Mouse (Mus musculus): ENCODE results near the gene 2410137M14Rik.
"Not testable (repeated sequence)": the region's sequence is repeated elsewhere in the genome, so short reads cannot be mapped to it uniquely, and the experiment has no call there.

2410137M14Rik gene

GRCm38 (mm10) chr17:36981221-36981813, at the start of gene 2410137M14Rik:
TSS of gene 2410137M14Rik (minus strand) at chr17:36981237.
- DNase-seq (ENCODE audit: low spot score in 2 of 2): peak in 1 of 2 experiments; percentile 17

GRCm38 (mm10) chr17:37029162-37029561, 48.1 kb upstream of the 2410137M14Rik start:
- DNase-seq (ENCODE audit: low spot score in 2 of 2): no peak

DNA sequence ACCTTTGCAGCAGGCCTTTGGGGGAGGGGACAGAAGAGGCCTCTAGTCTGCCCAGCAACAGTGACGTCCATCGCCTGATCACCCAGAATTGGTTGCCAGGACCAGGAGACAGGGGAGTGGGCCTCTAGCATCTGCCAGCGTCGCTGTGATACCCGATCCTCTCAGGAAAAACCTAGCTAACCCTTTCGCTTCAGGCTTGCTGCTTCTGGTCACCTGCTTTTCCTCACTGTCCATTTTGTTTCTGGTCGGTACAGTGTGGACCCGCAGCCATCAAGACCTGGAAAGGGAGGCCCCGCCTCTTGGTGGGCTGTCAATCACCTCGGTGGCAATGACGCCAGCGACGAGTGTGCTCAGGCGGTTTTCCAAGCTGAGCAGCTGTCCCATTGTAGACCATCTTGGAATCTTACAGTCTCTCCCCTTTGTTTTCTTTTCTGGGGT, 47.7 kb upstream of the 2410137M14Rik start:
- peak; percentile 92 for DNase-seq (ENCODE audit: low spot score in 2 of 2)

GRCm38 (mm10) chr17:37028212-37028611, 47.2 kb upstream of the 2410137M14Rik start:
- no peak for DNase-seq (ENCODE audit: low spot score in 2 of 2)

GRCm38 (mm10) chr17:37027486-37027885, 46.4 kb upstream of the 2410137M14Rik start:
- DNase-seq (ENCODE audit: low spot score in 2 of 2): no peak

DNA sequence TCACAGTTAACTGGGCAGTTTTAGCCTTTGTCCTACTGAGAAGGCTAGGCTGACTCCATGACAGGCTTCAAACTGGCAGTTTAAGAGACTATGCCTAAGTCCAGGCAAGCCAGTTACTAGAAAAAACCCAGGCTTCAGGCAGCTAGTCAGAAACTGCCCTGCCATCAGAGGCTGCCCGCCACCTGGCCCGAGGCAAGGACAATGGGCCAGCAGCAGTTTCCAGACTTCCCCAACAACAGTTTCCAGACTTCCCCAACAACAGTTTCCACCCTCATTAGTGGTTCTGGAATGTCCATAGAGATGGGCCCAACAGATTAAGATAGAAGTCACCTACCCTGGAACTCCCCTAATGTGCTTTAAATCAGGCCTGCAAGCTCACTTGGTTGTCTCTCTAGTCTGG, 45.4 kb upstream of the 2410137M14Rik start:
- DNase-seq (ENCODE audit: low spot score in 2 of 2): no peak

DNA sequence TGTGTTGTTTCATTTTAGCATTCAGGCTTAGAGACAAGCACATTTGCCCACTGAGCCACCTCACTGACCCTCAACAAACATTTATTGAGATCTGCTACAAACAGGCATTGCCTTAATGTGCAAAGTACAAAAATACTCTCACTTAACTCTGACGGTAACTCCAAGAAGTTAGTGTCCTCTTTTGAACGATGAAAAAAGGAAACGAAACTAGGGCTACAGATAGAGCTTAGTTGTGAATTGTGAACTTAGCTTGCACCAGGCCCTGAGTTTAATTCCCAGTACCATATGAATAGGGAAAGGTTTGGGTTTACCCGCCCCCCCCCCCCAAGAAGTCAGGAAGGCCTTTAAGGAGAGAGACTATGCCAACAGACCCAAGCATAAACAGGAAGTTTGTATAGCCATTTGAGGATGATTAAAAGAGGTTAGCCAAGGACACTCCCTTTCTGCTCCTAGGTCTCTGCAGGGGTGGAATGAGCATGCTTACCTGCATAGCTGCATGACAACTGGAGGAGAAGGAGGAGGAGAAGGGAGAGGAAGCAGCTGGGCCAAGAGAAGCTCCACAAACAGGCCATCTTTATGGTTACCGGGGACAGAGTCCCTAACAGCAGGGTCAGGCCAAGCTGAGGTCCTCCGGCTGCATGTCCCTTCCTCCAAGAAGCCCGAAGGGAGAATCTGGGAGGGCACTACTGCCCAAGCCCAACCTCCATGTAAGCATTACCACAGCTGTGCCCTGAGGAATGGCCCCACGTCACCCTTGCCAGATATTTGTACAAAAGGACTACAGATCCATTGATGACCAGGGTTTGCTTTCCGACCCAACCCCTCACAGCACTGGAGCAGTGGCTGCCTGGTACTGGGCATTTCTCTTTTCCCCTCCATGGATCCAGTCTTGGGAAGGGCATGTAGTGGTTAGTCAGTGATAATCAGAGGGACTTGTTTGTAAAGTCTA, 41.9 kb upstream of the 2410137M14Rik start, which contains the start of gene Mog:
Gene Mog (minus strand): TSS at position 771 of the 949 bp plus-strand sequence.
- no peak for DNase-seq (ENCODE audit: low spot score in 2 of 2)

DNA sequence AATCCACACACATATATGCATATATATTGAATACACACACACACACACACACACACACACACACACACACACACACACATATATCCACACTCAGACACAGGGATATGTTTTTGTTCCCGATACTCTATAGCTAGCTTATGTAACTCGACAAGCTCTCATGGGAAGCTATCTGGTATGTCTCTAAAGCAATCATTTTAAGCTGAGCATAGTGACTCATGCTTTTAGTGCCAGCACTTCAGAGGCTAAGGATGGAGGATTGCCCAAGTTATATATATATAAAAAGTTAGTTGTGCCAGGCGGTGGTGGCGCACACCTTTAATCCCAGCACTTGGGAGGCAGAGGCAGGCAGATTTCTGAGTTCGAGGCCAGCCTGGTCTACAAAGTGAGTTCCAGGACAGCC, 38.2 kb upstream of the 2410137M14Rik start:
- not testable (repeated sequence) for DNase-seq (ENCODE audit: low spot score in 2 of 2)

- DNase-seq (ENCODE audit: low spot score in 2 of 2): no peak
Measured at GRCm38 (mm10) chr17:37018328-37018727, 37.3 kb upstream of the 2410137M14Rik start.

DNA sequence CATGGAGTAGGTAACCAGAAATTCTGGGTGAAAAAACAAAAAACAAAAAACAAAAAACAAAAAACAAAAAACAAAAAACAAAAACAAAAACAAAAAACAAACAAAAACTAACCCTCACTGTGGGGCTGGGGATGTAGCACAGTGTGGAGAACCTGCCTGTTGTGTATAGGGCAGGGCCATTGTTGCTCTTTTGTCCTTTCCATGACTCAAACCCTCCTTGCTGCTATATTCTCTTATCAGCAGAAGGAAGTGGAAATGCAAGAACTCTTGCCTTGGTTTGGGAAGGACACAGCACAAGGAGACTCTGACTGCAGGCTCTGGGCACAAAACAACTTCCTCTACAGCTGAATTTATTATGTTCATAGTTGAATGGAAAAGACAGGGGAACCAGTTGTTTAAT, 35.3 kb upstream of the 2410137M14Rik start:
- DNase-seq (ENCODE audit: low spot score in 2 of 2): no peak

DNA sequence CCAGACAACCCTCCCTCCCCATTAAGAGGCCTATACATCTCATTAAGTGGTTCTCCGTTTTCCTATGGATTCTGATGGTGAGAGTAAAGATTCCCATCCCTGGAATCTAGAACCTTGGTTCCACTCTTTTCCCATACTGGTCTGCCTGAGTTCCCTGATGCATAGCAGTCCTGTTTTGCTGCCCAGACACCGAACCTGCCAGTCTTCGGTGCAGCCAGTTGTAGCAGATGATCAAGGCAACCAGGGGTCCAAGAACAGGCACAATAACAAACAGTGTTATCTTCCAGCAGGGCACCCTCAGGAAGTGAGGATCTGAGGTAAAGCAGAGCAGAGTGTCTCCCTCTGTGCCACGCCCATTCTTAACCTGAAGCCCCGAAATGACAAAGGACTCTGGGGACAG, 31.1 kb upstream of the 2410137M14Rik start:
- no peak for DNase-seq (ENCODE audit: low spot score in 2 of 2)

- DNase-seq (ENCODE audit: low spot score in 2 of 2): no peak
Measured at GRCm38 (mm10) chr17:37011719-37012118, 30.7 kb upstream of the 2410137M14Rik start.

- no peak for DNase-seq (ENCODE audit: low spot score in 2 of 2)
Measured at GRCm38 (mm10) chr17:37009460-37010042, 28.5 kb upstream of the 2410137M14Rik start.

DNA sequence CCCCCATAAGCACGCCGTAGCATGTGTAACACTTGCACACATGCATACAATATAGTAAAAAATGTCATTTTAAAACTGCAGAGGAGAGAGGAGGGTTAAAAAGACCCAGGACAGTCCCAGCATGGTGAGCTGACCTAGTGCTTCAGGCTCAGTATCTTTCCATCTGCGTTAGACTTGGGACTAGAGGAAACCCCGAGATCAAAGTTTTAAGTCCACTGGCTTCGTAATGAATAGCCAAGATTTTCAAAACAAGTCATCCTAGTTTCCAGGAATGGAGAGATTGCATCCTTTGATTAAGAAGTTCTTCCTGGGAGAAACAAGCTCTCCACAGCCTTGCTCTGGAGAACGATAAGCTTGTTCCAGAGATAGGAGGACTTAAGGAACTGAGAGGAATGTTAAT, 27.1 kb upstream of the 2410137M14Rik start:
- no peak for DNase-seq (ENCODE audit: low spot score in 2 of 2)

DNA sequence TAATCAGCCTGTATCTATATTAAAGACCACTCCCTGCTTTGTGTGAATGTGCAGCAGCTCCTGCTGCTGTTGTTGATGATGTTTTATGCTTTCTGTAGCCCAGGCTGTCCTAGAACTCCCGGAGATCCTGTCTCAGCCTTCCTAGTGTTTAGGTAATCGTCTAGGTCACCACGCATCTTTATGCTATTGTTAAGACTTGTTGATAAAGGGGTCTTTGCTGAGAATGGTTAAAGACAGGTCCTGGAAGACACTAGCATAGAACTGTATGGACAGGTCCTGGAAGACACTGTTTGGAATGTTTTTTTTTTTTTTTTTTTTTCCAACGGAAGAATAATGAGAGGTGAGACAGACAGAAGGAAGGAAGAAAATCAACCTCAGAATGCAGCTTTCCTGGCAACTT, 22.3 kb upstream of the 2410137M14Rik start:
- DNase-seq (ENCODE audit: low spot score in 2 of 2): no peak

GRCm38 (mm10) chr17:37002364-37003330, 21.6 kb upstream of the 2410137M14Rik start:
- peak in 1 of 2 experiments; percentile 35 for DNase-seq (ENCODE audit: low spot score in 2 of 2)

GRCm38 (mm10) chr17:37000863-37001262, 19.8 kb upstream of the 2410137M14Rik start, which contains the start of gene Zfp57:
TSS of gene Zfp57 (plus strand) at chr17:37001163.
- DNase-seq (ENCODE audit: low spot score in 2 of 2): no peak

- no peak for DNase-seq (ENCODE audit: low spot score in 2 of 2)
Measured at GRCm38 (mm10) chr17:36998477-36998876, 17.4 kb upstream of the 2410137M14Rik start.

DNA sequence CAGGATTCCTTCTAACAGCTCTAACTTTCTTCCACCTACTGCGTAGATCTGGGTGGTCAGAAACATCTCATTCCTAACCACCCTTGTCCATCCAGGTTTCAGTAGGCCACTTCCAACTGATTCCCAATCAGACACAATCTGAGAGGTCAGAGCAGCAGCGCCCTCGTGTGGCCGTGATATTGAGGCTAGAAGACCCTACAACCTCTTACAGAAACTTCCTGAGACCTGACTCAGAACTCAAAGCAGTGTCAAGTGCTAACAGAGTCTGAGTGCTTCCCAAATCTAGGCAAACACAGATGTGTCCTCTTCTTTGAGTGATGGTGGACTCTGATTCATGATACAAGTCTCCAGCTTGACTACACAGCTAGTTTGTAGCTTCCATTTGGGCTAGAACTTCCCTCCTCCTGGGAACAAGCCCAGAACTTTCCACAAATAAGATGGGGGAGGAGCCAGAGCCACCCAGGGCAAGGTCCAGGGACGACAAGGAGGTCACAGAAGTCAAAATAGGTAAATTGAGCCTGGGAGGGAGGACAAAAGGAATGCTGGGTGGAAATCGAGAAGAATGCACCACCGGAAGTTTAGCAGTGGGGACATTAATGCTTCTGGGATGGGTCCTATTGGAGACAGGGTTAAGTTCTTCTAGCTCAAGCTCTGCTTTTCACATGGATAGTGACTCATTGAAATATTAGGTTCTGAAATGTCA, 16.1 kb upstream of the 2410137M14Rik start:
- DNase-seq (ENCODE audit: low spot score in 2 of 2): peak; percentile 35 to 69

GRCm38 (mm10) chr17:36995448-36995847, 14.4 kb upstream of the 2410137M14Rik start:
- no peak for DNase-seq (ENCODE audit: low spot score in 2 of 2)

All from frontal cortex, postnatal 14 days (tissue).